Mouse (Mus musculus): ENCODE data around the gene Slc2a8.

DNA sequence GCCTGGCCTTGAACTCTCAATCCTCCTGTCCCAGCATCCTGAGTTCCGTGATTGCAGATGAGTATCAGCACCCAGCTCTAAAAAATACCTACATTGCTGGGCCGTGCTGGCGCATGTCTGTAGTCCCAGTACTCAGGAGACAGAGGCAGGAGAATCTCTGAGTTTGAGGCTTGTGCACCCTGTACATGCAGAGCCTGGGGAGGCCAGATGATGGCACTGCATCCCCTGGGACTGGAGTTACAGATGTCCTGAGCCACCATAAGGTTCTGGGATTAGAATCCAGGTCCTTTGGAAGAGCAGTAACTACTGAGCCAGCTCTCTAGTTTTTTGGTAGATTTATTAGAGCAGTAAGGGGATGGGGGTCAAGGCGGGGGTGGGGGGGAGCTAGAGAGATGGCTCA, 41.4 kb downstream of the Slc2a8 start:
- no peak for TF ChIP-seq CTCF (IDR thresholded peaks at IDR 0.05; ENCODE audit: low read depth, low read length)
- no peak for TF ChIP-seq POLR2A (IDR thresholded peaks at IDR 0.05; ENCODE audit: borderline replicate concordance, low read depth, low read length)

All from bone marrow macrophage, adult 2 months (primary cell).